Mouse (Mus musculus) thymus, postnatal 0 days (tissue): ENCODE results near the gene Cryl1. TPM values are rescaled to one million over a fixed set of nuclear protein-coding genes. Genes with fewer than 3 reads are reported as not detected.
A peak's percentile ranks its signal among the peaks of the same experiment; 100 is the strongest.

Experiments used
- DNase-seq: peaks from one replicate; pipeline ENCODE4 v3.0.0-alpha.2; 2015; ENCODE audit warnings: low spot score
- polyA plus RNA-seq: library from polyadenylated mRNA; unstranded; fragments of >200 nt; fragmentation: Nextera tagmentation; extraction: Ambion mirVana; gene quantifications from 2 replicates; pipeline ENCODE4 v1.2.1, GENCODE M21; 2015

The Cryl1 gene
- polyA plus RNA-seq, 1 experiment from 2014 or later, result 43.8 TPM

DNA sequence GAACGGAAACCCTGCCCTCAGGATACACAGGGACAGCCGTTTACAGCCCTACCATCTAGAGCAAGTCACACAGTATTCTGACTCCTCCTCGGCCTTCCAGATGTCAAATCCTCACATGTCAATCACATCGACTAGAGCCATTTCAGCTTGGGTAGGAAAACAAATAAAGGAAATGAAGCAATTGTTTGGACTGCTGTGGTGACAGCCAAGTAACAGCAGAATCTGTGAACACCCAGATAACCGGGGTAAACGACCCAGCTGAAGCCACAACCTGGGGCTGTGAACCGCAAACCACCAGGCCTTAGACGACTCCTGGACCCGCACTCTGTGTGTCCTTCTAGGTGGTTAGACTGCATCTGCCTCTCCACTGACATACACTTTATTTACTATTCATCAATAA, 23.1 kb downstream of the Cryl1 start:
- DNase-seq, result no peak

DNA sequence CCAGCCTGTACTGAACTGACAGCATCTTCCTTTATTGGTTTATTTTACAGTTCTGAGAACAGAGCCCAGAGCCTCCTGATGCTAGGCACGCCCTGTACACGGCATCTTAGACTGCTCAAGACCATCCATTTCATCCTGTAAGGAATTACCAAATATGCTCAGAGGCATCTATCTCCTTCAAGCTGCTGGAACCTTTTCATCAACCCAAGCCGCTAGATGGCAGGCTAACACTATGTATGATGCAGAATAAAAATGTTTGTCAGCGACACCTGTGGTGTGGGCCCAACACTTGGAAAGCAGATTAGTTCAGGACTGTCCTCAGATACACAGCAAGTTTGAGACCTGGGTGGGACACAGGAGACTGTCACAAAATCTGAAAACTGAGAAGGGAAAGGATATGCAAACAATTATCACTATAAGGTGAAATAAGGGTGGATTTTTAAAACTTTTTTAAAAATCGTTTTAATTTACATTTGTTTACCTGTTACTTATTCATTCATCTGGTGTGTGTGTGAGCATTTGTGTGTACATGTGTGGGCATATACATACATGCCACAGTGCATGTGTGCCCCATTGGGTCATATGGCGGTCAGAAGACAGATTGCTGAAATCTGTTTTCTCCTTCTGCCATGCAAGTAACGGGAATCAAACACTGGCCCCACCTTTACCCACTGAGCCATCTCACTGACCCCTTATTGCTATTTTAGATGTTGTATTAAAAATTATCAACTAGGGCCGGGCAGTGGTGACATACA, 25.8 kb downstream of the Cryl1 start:
- DNase-seq, result peak; percentile 82

DNA sequence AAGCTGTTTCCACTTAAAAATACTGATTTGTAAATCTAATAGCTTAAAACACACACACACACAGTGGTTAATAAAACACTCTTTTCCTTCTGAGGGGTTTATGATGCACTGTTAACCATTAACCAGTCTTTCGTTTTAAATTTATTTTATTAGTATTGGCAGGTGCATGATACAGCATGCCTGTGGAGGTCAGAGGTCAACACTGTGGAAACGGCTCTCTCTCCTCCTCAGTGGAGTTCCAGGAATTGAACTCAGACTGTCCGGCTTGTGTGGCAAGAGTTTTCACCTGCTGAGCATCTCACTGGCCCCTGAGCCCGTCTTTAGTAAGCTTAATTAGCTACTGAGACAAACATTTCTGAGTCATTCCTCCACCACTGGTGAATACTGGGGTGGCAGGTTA, 31.0 kb downstream of the Cryl1 start:
- DNase-seq, result no peak

DNA sequence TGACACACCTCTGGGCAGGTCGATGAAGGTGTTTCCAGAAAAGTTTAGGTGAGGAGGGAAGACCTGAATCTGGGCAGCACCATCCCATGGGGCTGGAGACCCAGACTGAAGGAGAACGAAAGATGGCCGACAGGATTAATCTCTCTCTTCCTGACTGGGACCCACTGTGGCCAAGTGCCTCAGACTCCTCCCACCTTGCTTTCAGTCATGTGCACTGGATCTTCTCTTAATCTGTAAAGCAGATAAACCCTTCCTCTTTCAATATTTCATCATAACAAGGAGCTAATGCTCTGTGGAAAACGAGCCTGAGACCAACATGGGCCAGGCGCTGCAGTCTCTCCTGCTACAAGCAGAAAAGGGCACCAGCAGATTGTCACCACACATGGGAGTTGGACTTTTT, 31.6 kb downstream of the Cryl1 start:
- DNase-seq, result no peak

DNA sequence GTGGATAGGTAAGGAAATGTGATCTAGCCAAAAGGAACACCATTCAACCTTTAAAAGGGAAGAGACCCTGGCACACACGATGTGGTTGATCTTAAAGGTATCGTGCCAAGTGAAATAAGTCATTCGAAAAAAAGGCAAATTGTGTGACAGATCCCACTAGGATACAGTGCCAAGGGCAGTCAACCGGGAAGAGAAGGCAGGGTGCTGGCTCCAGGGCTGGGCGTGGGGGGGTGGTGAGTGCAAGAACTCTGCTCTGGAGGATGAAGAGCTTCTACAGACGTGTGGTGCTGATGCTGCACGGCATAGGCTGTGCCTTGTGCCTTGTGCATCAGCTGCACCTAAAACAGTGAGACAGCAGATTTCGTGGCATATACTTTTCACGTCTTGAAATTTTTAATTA, 33.0 kb downstream of the Cryl1 start:
- DNase-seq, result no peak

DNA sequence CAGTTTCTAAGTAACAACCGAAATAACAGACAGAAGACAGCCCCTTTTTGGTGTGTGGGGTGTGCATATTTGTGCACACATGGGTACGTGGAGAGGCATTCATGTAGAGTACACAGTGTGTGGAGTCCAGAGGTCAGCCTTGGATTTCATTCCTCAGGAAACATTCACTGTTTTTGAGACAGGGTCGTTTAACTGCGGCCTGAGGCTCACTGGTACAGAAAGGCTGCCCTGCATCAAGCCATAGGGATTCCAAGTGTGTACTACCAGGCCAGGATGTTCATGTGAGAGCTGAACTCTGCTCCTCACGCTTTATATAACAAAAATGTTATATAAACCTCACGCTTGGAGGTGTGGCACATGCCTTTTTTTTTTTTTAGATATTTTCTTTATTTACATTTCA, 34.5 kb downstream of the Cryl1 start:
- no peak for DNase-seq

DNA sequence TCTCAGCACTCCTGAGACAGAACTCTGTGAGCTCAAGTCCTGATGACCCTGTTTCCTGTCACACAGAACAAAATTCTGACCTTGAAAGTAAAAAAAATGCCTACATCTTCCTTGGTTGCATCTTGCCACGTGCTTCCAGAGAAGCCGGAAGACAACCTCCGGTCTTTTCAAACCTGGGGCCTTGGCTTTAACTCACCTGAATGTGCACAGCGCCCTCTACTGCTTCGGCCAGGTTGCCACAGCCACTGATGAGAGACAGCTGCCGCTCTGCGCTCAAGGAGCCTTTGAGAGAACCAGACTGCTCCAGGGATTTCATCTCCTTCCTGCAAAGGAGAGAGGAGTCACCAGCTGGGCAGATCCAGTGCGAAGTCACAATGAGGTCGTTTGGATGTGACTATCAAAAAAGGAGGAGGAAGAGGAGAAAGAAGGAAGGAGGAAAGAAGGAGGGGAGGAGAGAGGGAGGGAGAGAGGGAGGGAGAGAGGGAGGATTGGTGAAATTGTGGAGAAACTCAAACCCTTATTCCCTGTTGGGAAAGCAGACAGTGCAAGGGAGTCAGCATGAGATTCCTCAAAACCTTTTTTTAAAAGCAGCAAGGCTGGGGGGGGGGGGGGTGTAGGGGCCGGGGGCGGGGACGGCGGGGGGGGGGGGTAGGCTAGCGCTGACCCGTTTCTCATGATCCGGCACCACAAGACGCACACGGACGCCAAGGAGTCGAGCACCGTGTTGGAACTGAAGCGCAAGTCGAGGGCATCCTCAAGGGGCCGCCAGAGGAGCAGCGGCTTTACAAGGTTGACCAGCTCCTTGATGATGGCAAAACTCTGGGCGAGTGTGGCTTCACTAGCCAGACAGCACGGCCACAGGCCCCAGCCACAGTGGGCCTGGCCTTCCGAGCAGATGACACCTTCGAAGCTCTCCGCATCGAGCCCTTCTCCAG, 35.3 kb downstream of the Cryl1 start:
- peak; percentile 86 for DNase-seq

DNA sequence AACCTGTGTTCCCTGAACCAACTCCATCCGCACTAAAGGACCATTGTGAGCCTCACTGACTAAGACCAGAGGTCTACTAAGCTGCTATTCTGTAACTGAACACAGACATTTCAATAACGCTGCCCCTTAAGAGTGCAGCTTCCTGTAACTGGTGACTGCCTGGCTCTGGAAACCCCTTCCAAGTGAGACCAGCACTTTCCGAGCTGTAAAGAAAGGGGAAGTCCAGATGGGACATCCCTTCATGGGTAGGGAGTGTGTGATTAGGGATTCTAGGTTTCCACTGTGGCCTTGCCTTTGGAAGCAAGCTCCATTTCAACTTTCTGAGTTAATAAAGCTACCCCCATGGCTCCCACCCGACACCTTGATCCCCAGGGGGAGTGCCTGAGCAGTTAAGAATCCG, 41.3 kb downstream of the Cryl1 start:
- DNase-seq, result no peak

DNA sequence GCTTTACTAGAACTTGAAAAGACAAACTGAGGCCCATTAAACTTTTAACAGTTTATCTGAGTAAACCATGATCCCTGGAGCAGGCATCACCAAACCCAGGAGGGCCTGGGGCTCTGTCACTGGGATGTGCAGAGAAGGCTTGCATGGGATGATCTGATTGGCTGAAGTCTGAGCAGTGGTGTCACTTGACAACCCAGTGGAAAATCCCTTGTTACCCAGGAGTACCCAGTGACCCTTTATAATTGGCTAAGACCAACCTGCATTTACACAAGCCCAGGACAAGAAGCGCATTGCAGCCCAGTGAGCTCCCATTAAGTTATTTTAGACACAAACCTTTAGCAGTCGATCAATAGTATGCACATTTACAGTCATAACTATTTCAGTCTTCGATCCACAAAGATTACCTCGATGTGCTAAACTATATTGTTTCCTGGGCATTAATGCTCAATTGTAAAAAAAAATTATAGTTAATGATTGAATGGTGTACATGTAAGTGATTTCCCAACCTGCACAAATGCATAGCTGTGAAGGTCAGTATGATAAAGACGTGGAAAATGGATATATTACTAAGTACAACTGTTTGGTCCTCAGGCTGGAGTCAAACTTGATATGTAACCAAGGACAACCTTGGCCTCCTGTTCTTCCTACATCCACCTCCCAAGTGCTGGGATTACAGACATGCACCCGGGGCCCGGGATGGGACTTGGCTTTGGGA, 46.7 kb downstream of the Cryl1 start:
- no peak for DNase-seq

DNA sequence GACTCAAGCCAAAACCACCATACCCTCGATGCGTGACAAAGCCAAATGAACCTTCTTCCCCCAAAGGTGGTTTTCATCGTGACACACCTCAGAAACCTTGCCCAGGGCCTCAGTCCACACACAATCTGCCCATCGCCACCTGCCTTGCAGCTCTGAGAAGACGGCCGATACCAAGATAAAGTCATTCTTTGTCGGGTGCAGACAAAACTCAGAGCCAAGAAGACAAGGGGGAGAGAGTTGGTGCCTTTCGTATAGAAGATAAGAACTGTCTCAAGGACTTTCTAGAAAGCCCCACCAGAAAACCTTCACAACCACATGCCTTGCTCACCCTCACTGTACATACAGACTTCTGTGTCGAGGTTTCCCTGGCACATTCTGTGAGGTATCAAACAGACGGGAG, 48.4 kb downstream of the Cryl1 start:
- no peak for DNase-seq

DNA sequence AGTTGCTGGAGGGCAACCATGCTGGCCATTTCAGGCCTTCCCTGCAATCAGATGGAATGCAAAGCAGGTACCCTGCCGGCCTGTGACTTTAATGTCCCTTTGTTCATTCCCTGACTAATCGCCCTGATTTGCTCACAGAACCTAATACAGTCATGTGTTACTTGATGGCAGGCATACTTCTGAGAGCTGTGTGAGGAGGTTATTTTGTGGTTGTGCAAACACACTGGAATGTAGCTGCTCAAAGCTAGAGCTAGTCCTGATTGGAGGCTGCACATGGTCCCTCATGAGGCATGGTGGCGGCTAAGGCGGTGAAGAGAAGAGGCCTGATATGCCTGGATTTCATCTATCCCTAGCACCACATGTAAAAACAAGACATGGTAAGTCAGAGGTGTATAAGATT, 50.2 kb downstream of the Cryl1 start:
- no peak for DNase-seq

DNA sequence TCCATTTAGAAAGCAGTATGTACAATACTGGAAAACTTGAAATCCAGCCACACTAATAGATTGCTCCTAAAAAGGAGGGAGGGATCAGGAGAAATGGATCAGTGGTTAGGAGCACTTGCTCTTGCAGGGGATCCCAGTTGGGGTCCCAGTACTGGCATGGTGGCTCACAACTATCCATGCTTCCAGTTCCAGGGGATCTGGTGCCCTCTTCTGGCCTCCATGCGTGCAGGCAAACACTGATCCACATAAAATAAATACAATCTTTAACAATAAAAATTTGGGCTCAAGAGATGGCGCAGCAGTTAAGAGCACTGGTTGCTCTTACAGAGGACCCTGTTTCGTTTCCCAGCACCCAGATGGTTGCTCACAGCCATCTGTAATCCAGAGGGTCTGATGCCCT, 52.2 kb downstream of the Cryl1 start:
- no peak for DNase-seq

DNA sequence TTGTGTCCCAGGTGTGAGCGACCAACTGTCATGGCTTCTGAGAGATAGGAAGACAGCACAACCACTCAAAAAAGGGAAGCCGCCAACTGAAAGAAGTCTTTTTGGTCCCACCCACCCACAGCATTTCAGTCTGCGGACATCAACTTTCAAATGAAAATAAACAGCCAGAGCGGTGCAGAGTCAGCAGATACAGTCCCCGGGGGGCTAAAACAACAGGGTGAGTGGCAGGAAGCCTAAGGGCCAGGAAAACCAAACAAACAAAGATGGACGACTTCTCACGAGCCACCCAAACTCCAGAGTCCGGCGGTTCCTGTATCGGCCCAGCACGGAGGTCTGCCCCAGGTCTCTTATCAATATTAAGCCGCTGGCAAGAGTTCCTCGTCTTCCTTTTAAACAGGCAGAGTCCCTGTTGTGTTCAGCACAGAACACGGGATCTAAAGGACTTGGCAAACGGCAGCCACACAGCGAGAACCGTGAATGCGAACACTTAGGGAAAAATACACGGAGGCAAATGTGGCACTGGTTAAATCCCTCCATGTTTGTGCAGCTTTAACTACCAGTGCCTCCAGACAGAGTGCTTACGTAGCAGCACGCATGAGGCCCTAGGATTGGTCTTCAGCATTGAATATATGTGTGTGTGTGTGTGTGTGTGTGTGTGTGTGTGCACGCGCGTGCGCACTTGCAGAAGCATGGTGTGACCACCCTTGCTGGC, 53.4 kb downstream of the Cryl1 start:
- DNase-seq, result peak; percentile 47

DNA sequence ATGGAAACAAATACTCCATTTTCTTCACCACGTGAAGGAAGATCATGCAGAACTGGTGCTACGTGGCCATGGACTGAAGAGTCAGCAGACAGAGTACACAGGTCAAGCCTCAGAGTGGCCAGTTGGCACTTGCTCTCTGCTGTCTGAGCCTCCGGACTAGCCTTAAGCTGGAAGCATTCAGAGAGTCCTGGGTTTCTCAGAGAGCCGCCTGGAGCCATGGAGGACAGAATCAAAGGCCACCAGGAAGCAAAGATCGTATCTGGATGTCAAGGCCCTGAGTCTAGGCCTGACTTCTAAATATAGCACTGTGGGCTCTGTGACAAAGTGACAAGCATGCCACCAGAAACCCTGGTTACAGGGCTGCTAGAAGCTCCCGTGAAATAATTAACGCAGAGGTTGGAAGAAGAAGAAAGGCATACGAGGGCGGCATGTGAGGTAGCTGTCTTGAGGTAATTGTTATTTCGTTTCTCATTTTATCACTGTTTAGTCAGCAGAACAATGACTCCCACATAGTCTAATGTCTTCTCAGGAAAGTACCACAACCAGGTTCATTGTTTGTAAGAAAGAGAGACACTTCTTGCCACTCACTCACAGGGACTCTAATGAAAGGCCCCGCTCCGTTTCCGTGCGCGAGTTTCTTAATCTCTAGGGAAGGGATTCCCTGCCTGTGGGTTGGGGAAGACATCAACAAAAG, 55.1 kb downstream of the Cryl1 start:
- no peak for DNase-seq

DNA sequence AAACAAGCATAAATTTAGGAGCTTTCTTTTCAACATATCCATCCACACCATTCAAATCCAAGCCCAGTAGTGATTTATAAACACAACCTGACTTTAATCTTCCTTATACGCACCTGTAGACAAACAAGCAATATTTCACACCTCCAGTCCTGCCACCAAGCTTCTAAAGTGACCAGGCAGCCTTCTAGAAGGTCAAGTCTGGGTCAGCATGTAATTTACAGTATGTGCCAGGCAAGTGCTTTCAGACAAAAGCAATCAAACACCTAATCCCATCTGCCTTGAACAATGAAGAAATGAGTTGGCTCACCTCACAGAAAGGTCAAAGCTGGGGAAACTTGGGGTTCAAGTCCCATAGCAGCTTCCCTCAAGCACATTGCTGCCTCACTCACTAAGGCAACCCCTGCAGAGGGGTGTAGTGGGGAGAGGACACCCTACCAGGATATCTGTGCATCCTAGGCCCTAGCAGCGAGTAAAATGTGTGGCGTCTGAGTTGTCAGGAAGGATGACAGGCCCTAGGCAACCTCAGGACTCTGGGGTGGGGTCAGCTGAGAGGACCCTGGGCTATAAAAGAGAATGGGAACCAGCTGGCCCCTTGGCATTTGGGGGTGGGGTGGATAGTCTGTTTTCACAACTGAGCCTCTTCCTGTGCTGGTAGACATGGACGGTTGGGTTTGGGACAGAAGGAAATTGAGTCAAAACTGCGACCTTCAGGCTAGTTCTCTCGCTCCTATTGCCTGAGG, 55.8 kb downstream of the Cryl1 start:
- DNase-seq, result no peak

DNA sequence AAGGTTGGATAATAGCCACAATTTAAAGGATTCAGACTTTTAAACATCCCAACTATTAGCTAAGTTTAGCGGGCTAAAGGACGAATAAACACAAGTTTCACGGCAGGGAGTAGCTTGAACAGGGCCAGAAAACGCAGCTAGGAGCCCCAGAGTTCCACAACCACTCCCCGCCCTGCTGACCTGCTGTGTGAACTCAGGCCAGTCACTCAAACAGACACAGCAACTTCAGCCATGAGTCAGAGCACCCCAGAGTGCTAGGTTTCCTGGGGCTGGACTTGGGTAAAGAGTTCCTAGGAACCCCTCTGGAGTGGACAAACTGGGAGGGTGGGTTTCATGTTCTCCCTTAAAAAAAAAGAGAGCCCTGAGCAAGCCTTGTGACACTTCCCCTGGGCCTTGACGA, 59.7 kb downstream of the Cryl1 start:
- no peak for DNase-seq

DNA sequence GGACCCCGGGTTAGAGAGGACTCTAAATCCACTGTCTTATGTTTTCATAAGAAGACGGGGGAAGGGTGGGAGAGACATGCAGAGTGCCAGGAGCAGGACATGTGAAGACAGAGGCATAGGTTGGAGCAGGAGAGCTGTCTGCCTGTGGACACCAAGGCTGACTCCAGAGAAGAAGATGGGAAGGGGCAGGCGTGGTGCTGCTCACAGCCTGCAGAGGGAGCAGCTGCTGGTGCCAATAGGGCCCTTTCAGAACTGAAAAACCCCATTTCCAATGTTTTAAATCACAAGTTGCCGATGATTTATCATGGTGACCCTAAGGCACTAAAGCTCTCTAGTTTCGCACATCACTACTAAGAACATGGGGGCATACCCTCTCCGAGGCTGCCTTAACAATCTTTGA, 63.5 kb downstream of the Cryl1 start:
- DNase-seq, result peak; percentile 10

DNA sequence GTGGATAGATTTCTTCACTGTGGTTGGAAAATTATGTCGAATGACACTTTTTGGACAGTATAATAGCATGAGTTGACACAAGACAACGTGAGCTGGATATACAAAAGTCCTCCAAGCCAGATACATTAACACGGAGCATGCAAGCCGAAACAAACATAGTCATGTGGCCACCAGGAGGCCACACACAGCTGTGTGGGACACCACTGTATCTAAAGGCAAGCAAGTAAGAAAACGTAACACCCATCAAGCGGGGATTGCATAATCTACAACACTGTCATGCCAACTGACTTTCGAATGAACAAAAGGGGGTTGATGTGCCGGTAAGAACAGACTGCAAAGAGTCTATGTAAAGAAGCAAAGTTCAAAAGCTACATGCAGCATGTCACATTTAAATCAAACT, 65.8 kb downstream of the Cryl1 start:
- no peak for DNase-seq

DNA sequence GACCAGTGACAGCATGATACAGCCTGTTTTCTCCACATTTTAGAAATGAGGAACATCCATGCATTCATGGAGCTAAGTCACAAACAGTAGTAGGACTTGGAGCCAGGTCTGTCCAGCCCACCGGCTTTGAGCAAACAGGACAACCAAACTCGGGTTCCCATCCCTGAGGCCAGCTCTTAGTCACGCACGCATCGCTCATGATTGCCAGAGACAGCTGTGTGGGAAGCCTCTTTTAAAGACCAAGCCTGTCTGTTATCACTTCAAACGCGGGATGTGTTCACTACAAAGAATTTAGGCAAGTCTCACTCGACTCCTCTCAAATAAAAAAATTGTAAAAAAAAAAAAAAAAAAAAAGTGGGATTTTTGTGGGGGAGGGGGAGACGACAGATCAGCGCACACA, 67.2 kb downstream of the Cryl1 start:
- no peak for DNase-seq

DNA sequence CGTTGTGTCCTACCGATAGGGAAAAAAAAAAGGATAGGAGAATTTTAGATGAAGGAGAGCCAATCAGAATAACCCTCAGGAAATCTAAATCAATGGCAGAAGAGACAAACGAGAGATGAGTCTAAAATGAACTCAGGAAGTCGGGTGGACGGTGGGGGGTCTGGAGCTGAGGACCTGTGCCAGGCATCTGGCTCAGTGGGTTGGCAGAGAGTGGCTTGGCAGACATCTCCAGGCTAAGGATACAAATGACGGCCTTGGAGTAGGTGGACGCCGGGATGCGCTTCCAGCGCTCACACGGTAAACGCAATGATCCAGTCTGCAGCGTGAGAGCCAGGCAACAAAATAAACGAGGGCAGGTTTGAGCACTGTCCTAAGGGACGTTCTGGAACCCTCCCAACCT, 68.7 kb downstream of the Cryl1 start:
- DNase-seq, result no peak
